Mouse (Mus musculus): ENCODE results near the gene Hltf. TPM values are rescaled to one million over a fixed set of nuclear protein-coding genes. Genes with fewer than 3 reads are reported as not detected.

Gene Hltf
- polyA plus RNA-seq, 1 experiment = 18.1 TPM

- DNase-seq (ENCODE audit: low spot score) = no peak
Observed at GRCm38 (mm10) chr3:20146884-20147395, 89.3 kb downstream of the Hltf start.

- DNase-seq (ENCODE audit: low spot score) = no peak
Observed at GRCm38 (mm10) chr3:20147647-20148046, 90.0 kb downstream of the Hltf start.

GRCm38 (mm10) chr3:20150511-20150910 is 92.9 kb downstream of the Hltf start:
- DNase-seq (ENCODE audit: low spot score) = no peak

GRCm38 (mm10) chr3:20151651-20152050 is 94.0 kb downstream of the Hltf start:
- DNase-seq (ENCODE audit: low spot score) = no peak

- peak; percentile 64 for DNase-seq (ENCODE audit: low spot score)
Observed at GRCm38 (mm10) chr3:20154531-20155367, 97.1 kb downstream of the Hltf start, which contains the start of gene Gyg. Gene Gyg (minus strand): TSS chr3:20155317.

GRCm38 (mm10) chr3:20155476-20155875 is 97.9 kb downstream of the Hltf start:
- no peak for DNase-seq (ENCODE audit: low spot score)

GRCm38 (mm10) chr3:20167487-20167886 is 109.9 kb downstream of the Hltf start:
- no peak for DNase-seq (ENCODE audit: low spot score)

Other genes with a start within 250 kb of the Hltf start
- gene Cp, start 100.8 kb upstream of the Hltf start, polyA plus RNA-seq (2012; rRNA removed) = 11.2 and 13.7 TPM in 2 replicates
- 14.0 and 18.9 TPM in 2 replicates for gene Hps3, start 22.5 kb upstream of the Hltf start, polyA plus RNA-seq (2012; rRNA removed)
- gene Gyg, start 97.5 kb downstream of the Hltf start, polyA plus RNA-seq (2012; rRNA removed) = 45.2 and 52.0 TPM in 2 replicates
- gene Cpa3, start 184.4 kb downstream of the Hltf start, polyA plus RNA-seq (2012; rRNA removed) = 4.4 and 5.7 TPM in 2 replicates
- gene Cpb1, start 217.9 kb downstream of the Hltf start, polyA plus RNA-seq (2012; rRNA removed) = 0.94 and 1.4 TPM in 2 replicates